Mouse (Mus musculus) mature B cell (primary cell): ENCODE data around the gene Dek.

Experiments used
- in situ Hi-C: fragments of 300-500 bp; cut with MboI; formaldehyde crosslinking; loops from 2 replicates; pipeline ENCODE4 v1.14.3; 2019

Dek gene

GRCm38 (mm10) chr13:47056126-47056525 lies 49.9 kb downstream of the Dek start:
- in situ Hi-C loops, result no loop called here

GRCm38 (mm10) chr13:47053971-47054370 lies 52.0 kb downstream of the Dek start:
- in situ Hi-C loops, result no loop called here

GRCm38 (mm10) chr13:47050009-47050408 lies 56.0 kb downstream of the Dek start:
- in situ Hi-C loops, result no loop called here

GRCm38 (mm10) chr13:47047996-47048395 lies 58.0 kb downstream of the Dek start:
- in situ Hi-C loops, result no loop called here

- in situ Hi-C loops, result no loop called here
These were observed 61.4 kb downstream of the Dek start, which contains the start of gene Tpmt for GRCm38 (mm10) chr13:47044617-47044947. Gene Tpmt (minus strand): TSS chr13:47044737.

- in situ Hi-C loops, result no loop called here
These were observed 62.0 kb downstream of the Dek start for GRCm38 (mm10) chr13:47043833-47044616.

GRCm38 (mm10) chr13:47043030-47043680 lies 62.8 kb downstream of the Dek start, which contains the start of gene Kdm1b:
Gene Kdm1b (plus strand): TSS chr13:47043499.
- in situ Hi-C loops, result no loop called here

- in situ Hi-C loops, result no loop called here
These were observed 63.9 kb downstream of the Dek start for GRCm38 (mm10) chr13:47042024-47042633.

- in situ Hi-C loops, result no loop called here
These were observed 65.9 kb downstream of the Dek start for GRCm38 (mm10) chr13:47040061-47040460.

- in situ Hi-C loops, result no loop called here
These were observed 68.1 kb downstream of the Dek start for GRCm38 (mm10) chr13:47037946-47038345.
